Mouse (Mus musculus) kidney, postnatal 0 days (tissue): ENCODE results near the gene Olfr1419. TPM values are rescaled to one million over a fixed set of nuclear protein-coding genes. Genes with fewer than 3 reads are reported as not detected.
A peak's percentile ranks its signal among the peaks of the same experiment; 100 is the strongest.

Source experiments
- ATAC-seq: fragments of 200-750 bp; cut with Nextera tagmentation; replicated peaks from 2 replicates; pipeline ENCODE4 v1.8.0; 2017; ENCODE audit warnings: low read depth, moderate number of reproducible peaks, moderate TSS enrichment, moderate library complexity; ENCODE audit not compliant: low FRiP score
- DNase-seq: peaks from one replicate; pipeline ENCODE4 v3.0.0-alpha.2; 2016; ENCODE audit warnings: low spot score
- H3K27ac ChIP-seq: fragments of 300-500 bp; sonication (generic); 2 replicates; pipeline ENCODE4 v1.5.1; 2014; ENCODE audit warnings: mild to moderate bottlenecking
- H3K27me3 ChIP-seq: fragments of 300-500 bp; sonication (generic); 2 replicates; pipeline ENCODE4 v1.6.1; 2014; ENCODE audit warnings: low read length, mixed read lengths; ENCODE audit not compliant: insufficient read depth
- H3K36me3 ChIP-seq: fragments of 300-500 bp; sonication (generic); 2 replicates; pipeline ENCODE4 v1.6.1; 2014; ENCODE audit warnings: low read length, mixed read lengths; ENCODE audit not compliant: insufficient read depth
- H3K4me1 ChIP-seq: fragments of 300-500 bp; sonication (generic); replicated peaks from 2 replicates; pipeline ENCODE4 v1.6.1; 2014; ENCODE audit warnings: antibody characterized with exemption, low read length, mixed read lengths; ENCODE audit not compliant: insufficient read depth
- H3K4me2 ChIP-seq: fragments of 300-500 bp; sonication (generic); 2 replicates; pipeline ENCODE4 v1.6.1; 2014; ENCODE audit warnings: mild to moderate bottlenecking, low read length, moderate library complexity, mixed read lengths
- H3K4me3 ChIP-seq: fragments of 300-500 bp; sonication (generic); replicated peaks from 2 replicates; pipeline ENCODE4 v1.5.1; 2014; ENCODE audit warnings: low read depth, low read length
- H3K9ac ChIP-seq: fragments of 300-500 bp; sonication (generic); 2 replicates; pipeline ENCODE4 v1.6.1; 2014; ENCODE audit warnings: low read depth, low read length
- H3K9me3 ChIP-seq: fragments of 300-500 bp; sonication (generic); replicated peaks from 2 replicates; pipeline ENCODE4 v1.6.1; 2016; ENCODE audit warnings: low read length, inconsistent platforms, mixed read lengths
- CTCF ChIP-seq: IDR thresholded peaks from 2 replicates; pipeline ENCODE4 v1.5.1; 2016; ENCODE audit warnings: antibody characterized with exemption, low read depth, mild to moderate bottlenecking, moderate library complexity
- WGBS: fragments of 180-500 bp; shearing (Covaris S2); extraction: QIAGEN DNeasy Blood & Tissue Kit; methylation state at CpG from one replicate; pipeline ENCODE4 v1.1.7; 2014; 5-methylcytosine and 5-hydroxymethylcytosine counted together
- polyA plus RNA-seq: library from polyadenylated mRNA; unstranded; fragments of >200 nt; fragmentation: Nextera tagmentation; extraction: Ambion mirVana; gene quantifications from 2 replicates; pipeline ENCODE4 v1.2.1, GENCODE M21; 2015

Gene Olfr1419
- polyA plus RNA-seq, 1 experiment from 2014 or later: not detected

DNA sequence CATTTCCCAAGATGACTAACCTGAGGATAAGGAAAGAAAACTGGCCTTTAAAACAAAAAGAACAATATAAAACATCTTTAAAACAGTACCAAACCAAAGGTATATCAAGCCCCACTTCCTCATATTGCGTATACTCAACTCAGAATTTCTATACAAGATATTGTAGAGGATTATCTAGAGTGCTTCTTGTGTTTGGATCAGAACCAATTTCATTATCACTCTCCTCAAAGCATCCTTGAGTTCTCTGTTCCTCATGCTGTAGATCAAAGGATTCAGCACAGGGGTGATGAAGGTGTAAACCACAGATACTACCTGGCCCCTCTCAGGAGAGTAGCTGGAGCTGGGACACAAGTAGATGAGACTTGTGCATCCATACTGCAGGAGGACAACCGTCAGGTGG lies 20.1 kb downstream of the Olfr1419 start:
- no peak for ATAC-seq

DNA sequence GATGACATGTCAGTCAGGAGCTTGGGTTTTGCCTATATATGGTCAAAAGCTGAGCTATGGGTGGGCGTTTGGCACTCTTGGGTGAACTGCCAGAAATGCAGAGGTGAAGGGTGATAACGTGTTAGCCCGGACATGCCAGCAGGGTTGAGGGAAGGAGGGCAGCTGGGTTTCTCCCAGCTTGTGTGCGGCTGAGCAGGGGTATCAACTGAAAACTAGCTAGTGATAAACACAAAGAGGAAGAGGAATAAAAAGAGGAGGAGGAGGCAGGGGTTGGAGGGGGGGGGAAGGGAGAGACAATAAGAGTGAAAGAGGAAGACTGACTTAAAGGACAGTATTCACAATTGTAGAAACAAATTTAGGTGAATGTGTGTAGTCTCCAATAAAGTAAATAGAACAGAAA lies 22.3 kb downstream of the Olfr1419 start:
- 67% methylated on average over 4 of the region's 4 CpGs for WGBS
- TF ChIP-seq CTCF: no peak
- ATAC-seq: no peak
- Histone ChIP-seq H3K27me3 (no peaks in the 10 kb centered on the region), H3K9me3 (no peaks in the 10 kb centered on the region), H3K36me3 (no peaks in the 10 kb centered on the region), H3K4me3 (no peak overlapping the region), H3K4me2 (no peak overlapping the region), H3K9ac (no peak overlapping the region), H3K4me1 (no peaks in the 10 kb centered on the region), H3K27ac (no peak overlapping the region)
- no peak for DNase-seq

More for the DNA sequence above, 20.1 kb downstream of the Olfr1419 start:
- no peak overlapping the region for H3K4me2 ChIP-seq
- no peaks in the 10 kb centered on the region for H3K9me3 ChIP-seq
- H3K36me3 ChIP-seq: no peaks in the 10 kb centered on the region
- WGBS: 87% methylated on average over 2 of the region's 2 CpGs
- H3K9ac ChIP-seq: no peak overlapping the region
- no peak overlapping the region for H3K27ac ChIP-seq
- H3K27me3 ChIP-seq: no peaks in the 10 kb centered on the region
- DNase-seq: no peak
- H3K4me1 ChIP-seq: no peaks in the 10 kb centered on the region
- no peak for TF ChIP-seq CTCF
- no peak overlapping the region for H3K4me3 ChIP-seq

DNA sequence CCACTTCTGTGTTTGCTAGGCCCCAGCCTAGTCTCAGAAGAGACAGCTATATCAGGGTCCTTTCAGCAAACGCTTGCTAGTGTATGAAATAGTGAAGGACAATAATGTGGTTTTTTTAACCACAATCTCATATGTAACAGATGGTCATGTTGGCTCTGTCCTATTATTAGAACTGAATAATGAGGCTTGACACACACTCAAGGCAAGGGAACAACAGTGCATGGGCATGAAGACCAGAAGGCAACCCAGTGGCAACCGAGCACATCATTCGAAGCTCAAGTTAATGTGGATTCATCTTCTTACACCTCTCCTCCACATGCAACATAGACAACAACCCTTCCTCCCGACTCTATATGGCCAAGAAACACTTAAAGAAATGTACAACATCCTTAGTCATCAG lies 28.6 kb downstream of the Olfr1419 start:
- TF ChIP-seq CTCF: no peak
- Histone ChIP-seq H3K9me3 (no peaks in the 10 kb centered on the region), H3K4me2 (no peak overlapping the region), H3K9ac (no peak overlapping the region), H3K36me3 (no peaks in the 10 kb centered on the region), H3K4me1 (no peaks in the 10 kb centered on the region), H3K4me3 (no peak overlapping the region), H3K27me3 (no peaks in the 10 kb centered on the region), H3K27ac (no peak overlapping the region)
- DNase-seq: no peak
- 84% methylated on average over 4 of the region's 4 CpGs for WGBS
- no peak for ATAC-seq

DNA sequence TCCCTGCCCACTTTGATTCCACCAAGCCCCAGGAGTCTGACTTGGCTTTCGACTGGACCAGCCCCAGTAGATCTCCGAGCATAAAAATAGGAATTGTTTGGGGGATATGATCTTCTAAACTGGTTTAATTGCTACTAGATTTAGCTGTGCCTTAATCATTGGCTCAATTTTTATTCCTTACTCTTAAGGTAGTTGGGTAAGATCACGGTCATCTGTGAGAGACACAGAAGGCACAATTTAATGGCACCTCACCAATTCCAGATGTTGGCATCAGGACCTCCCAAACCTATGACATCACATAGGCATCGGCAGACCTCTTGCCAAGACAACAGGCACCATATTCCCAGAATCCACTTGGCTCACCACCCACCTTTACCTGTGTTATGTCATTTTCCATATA lies 35.8 kb downstream of the Olfr1419 start, which contains the start of gene Olfr1417:
Gene Olfr1417 (minus strand): TSS at position 101 of the 400 bp plus-strand sequence.
- TF ChIP-seq CTCF: no peak

DNA sequence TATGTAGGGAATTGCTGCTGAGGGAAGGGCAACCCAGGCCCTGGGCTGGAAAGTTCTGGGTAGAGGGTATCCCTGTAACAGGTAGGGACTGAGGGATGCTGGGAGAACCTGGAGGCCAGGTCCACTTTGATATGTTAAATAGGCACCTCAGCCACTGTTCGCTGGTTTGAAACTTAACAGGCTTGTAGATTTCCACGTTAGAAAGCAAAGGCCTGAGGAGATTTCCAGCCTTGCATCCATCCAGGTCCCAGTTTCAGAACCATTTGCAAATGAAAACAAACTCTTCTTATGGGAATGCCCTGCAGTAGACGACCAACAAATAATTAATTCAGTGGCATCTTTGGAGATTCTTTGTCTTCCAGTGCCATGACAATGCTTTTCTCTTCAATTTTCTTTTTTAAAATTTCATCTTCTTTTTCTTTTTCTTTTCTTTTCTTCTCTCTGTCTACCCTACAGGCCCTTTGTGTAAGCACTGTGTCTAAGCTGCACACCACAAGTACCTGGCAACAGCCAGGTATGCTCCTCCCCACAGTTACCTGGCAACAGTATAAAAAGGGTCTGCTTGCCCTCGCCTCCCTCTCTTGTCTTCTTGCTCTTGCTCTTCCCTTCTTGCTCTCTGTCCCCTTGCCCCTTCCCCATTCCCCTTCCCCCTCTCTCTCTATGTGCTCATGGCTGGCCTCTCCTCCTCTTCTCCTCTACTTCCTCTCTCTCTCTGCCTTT lies 51.4 kb downstream of the Olfr1419 start:
- H3K9ac ChIP-seq: no peak overlapping the region
- ATAC-seq (no peak), DNase-seq (no peak)
- no peak overlapping the region for H3K4me3 ChIP-seq
- no peaks in the 10 kb centered on the region for H3K36me3 ChIP-seq
- no peak overlapping the region for H3K4me2 ChIP-seq
- H3K4me1 ChIP-seq: no peaks in the 10 kb centered on the region
- no peaks in the 10 kb centered on the region for H3K9me3 ChIP-seq
- WGBS: 33% methylated on average over 4 of the region's 4 CpGs
- no peak for TF ChIP-seq CTCF
- no peaks in the 10 kb centered on the region for H3K27me3 ChIP-seq
- H3K27ac ChIP-seq: no peak overlapping the region

More for the DNA sequence above, 35.8 kb downstream of the Olfr1419 start, which contains the start of gene Olfr1417:
- Histone ChIP-seq H3K4me2 (no peak within 1 kb of the TSS), H3K27ac (no peak within 1 kb of the TSS), H3K4me1 (no peaks in the 10 kb centered on the region), H3K36me3 (no peaks in the 10 kb centered on the region), H3K9me3 (no peaks in the 10 kb centered on the region), H3K9ac (no peak within 1 kb of the TSS), H3K27me3 (no peaks in the 10 kb centered on the region), H3K4me3 (no peak within 1 kb of the TSS)
- ATAC-seq (no peak), DNase-seq (no peak)
- 87% methylated on average over 4 of the region's 4 CpGs for WGBS

DNA sequence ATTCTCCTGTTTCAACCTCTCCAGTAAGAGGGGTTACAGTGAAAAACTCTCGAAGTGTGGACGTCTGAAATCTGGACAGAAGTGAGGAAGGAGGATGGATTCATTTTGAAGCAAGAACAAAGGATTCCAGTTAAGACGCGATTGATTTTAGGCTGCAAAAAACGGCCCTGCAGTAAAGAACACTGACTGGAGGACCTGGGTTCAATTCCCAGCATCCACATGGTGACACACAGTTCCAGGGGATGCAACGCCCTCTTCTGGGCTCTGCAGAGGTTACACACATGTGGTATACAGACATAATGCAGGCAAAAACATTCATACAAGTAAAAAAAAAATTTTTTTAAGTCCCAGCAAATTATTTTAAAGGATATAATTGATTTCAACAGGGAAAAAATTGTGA lies 54.7 kb downstream of the Olfr1419 start:
- no peaks in the 10 kb centered on the region for H3K27me3 ChIP-seq
- no peak overlapping the region for H3K9ac ChIP-seq
- H3K9me3 ChIP-seq: no peaks in the 10 kb centered on the region
- ATAC-seq (no peak), DNase-seq (no peak)
- no peaks in the 10 kb centered on the region for H3K36me3 ChIP-seq
- H3K4me3 ChIP-seq: 0 out of 2 replicates have a peak overlapping the region, but pooled peaks have one; percentile 85
- TF ChIP-seq CTCF: no peak; the same call in 1 of the 2 replicates
- no peaks in the 10 kb centered on the region for H3K4me1 ChIP-seq
- H3K4me2 ChIP-seq: peak overlapping the region; percentile 78
- 32% methylated on average over 6 of the region's 6 CpGs for WGBS
- H3K27ac ChIP-seq: no peak overlapping the region
